Mouse (Mus musculus) central nervous system, embryonic 11.5 days (tissue): ENCODE results near the gene Olfr786. TPM values are rescaled to one million over a fixed set of nuclear protein-coding genes. Genes with fewer than 3 reads are reported as not detected.

Experiments used
- polyA plus RNA-seq: library from polyadenylated mRNA; depleted of rRNA; stranded (reverse); fragments of >200 nt; gene quantifications from 2 replicates; pipeline ENCODE4 v1.2.3, GENCODE M21; 2012; rRNA removed

Gene Olfr786
- not detected in 2 replicates for polyA plus RNA-seq

GRCm38 (mm10) chr10:129427006-129427405, at the start of gene Olfr786:
Olfr786 (plus strand) TSS chr10:129427306.

GRCm38 (mm10) chr10:129383783-129384182, 43.3 kb upstream of the Olfr786 start, which contains the start of gene Olfr784:
Olfr784 (plus strand) TSS chr10:129384083.

GRCm38 (mm10) chr10:129405126-129405525, 22.0 kb upstream of the Olfr786 start, which contains the start of gene Olfr785:
Olfr785 (plus strand) TSS chr10:129405426.

GRCm38 (mm10) chr10:129461562-129461961, 34.5 kb downstream of the Olfr786 start, which contains the start of gene Olfr787:
Olfr787 (plus strand) TSS chr10:129461862.

GRCm38 (mm10) chr10:129470698-129471097, 43.6 kb downstream of the Olfr786 start, which contains the start of gene Olfr788:
Olfr788 (plus strand) TSS chr10:129470998.

GRCm38 (mm10) chr10:129484452-129484851, 57.3 kb downstream of the Olfr786 start, which contains the start of gene Olfr789:
Olfr789 (plus strand) TSS chr10:129484752.

Other genes starting within 250 kb of the Olfr786 start
- not detected in 2 replicates for gene Olfr772, start 249.4 kb upstream of the Olfr786 start, polyA plus RNA-seq
- gene Olfr773, start 239.9 kb upstream of the Olfr786 start, polyA plus RNA-seq, result not detected in 2 replicates
- gene Olfr774, start 191.1 kb upstream of the Olfr786 start, polyA plus RNA-seq, result not detected in 2 replicates
- not detected in 2 replicates for gene Olfr775, start 178.9 kb upstream of the Olfr786 start, polyA plus RNA-seq
- not detected in 2 replicates for gene Olfr776, start 168.2 kb upstream of the Olfr786 start, polyA plus RNA-seq
- gene Olfr777, start 155.8 kb upstream of the Olfr786 start, polyA plus RNA-seq, result not detected in 2 replicates
- gene Olfr780, start 109.2 kb upstream of the Olfr786 start, polyA plus RNA-seq, result not detected in 2 replicates
- not detected in 2 replicates for gene Olfr781, start 98.5 kb upstream of the Olfr786 start, polyA plus RNA-seq
- gene Olfr782, start 78.5 kb upstream of the Olfr786 start, polyA plus RNA-seq, result not detected in 2 replicates
- gene Olfr784, start 43.2 kb upstream of the Olfr786 start, polyA plus RNA-seq, result 0.04 TPM in 2 replicates
- gene Olfr785, start 21.9 kb upstream of the Olfr786 start, polyA plus RNA-seq, result not detected in 2 replicates
- gene Olfr787, start 34.6 kb downstream of the Olfr786 start, polyA plus RNA-seq, result not detected in 2 replicates
- not detected in 2 replicates for gene Olfr788, start 43.7 kb downstream of the Olfr786 start, polyA plus RNA-seq
- not detected in 2 replicates for gene Olfr789, start 57.4 kb downstream of the Olfr786 start, polyA plus RNA-seq
- not detected in 2 replicates for gene Olfr790, start 71.2 kb downstream of the Olfr786 start, polyA plus RNA-seq
- gene Olfr791, start 94.5 kb downstream of the Olfr786 start, polyA plus RNA-seq, result not detected in 2 replicates
- gene Olfr792, start 111.9 kb downstream of the Olfr786 start, polyA plus RNA-seq, result not detected in 2 replicates
- gene Olfr794, start 140.3 kb downstream of the Olfr786 start, polyA plus RNA-seq, result not detected in 2 replicates
- gene Olfr796, start 185.3 kb downstream of the Olfr786 start, polyA plus RNA-seq, result not detected in 2 replicates
- gene Olfr798, start 200.6 kb downstream of the Olfr786 start, polyA plus RNA-seq, result not detected in 2 replicates
- not detected in 2 replicates for gene Olfr799, start 210.2 kb downstream of the Olfr786 start, polyA plus RNA-seq
- not detected in 2 replicates for gene Olfr800, start 230.4 kb downstream of the Olfr786 start, polyA plus RNA-seq
- gene Olfr801, start 246.6 kb downstream of the Olfr786 start, polyA plus RNA-seq, result not detected in 2 replicates